Mouse (Mus musculus) kidney, postnatal 0 days (tissue): ENCODE data around the gene Pilra. TPM values are rescaled to one million over a fixed set of nuclear protein-coding genes. Genes with fewer than 3 reads are reported as not detected.
"Not testable (repeated sequence)": the region's sequence is repeated elsewhere in the genome, so short reads cannot be mapped to it uniquely, and the experiment has no call there.

ENCODE experiments used
- ATAC-seq: fragments of 200-750 bp; cut with Nextera tagmentation; replicated peaks from 2 replicates; pipeline ENCODE4 v1.8.0; 2017; ENCODE audit warnings: low read depth, moderate number of reproducible peaks, moderate TSS enrichment, moderate library complexity; ENCODE audit not compliant: low FRiP score
- DNase-seq: peaks from one replicate; pipeline ENCODE4 v3.0.0-alpha.2; 2016; ENCODE audit warnings: low spot score
- H3K27ac ChIP-seq: fragments of 300-500 bp; sonication (generic); 2 replicates; pipeline ENCODE4 v1.5.1; 2014; ENCODE audit warnings: mild to moderate bottlenecking
- H3K27me3 ChIP-seq: fragments of 300-500 bp; sonication (generic); 2 replicates; pipeline ENCODE4 v1.6.1; 2014; ENCODE audit warnings: low read length, mixed read lengths; ENCODE audit not compliant: insufficient read depth
- H3K36me3 ChIP-seq: fragments of 300-500 bp; sonication (generic); 2 replicates; pipeline ENCODE4 v1.6.1; 2014; ENCODE audit warnings: low read length, mixed read lengths; ENCODE audit not compliant: insufficient read depth
- H3K4me1 ChIP-seq: fragments of 300-500 bp; sonication (generic); replicated peaks from 2 replicates; pipeline ENCODE4 v1.6.1; 2014; ENCODE audit warnings: antibody characterized with exemption, low read length, mixed read lengths; ENCODE audit not compliant: insufficient read depth
- H3K4me2 ChIP-seq: fragments of 300-500 bp; sonication (generic); 2 replicates; pipeline ENCODE4 v1.6.1; 2014; ENCODE audit warnings: mild to moderate bottlenecking, low read length, moderate library complexity, mixed read lengths
- H3K4me3 ChIP-seq: fragments of 300-500 bp; sonication (generic); replicated peaks from 2 replicates; pipeline ENCODE4 v1.5.1; 2014; ENCODE audit warnings: low read depth, low read length
- H3K9ac ChIP-seq: fragments of 300-500 bp; sonication (generic); 2 replicates; pipeline ENCODE4 v1.6.1; 2014; ENCODE audit warnings: low read depth, low read length
- H3K9me3 ChIP-seq: fragments of 300-500 bp; sonication (generic); replicated peaks from 2 replicates; pipeline ENCODE4 v1.6.1; 2016; ENCODE audit warnings: low read length, inconsistent platforms, mixed read lengths
- CTCF ChIP-seq: IDR thresholded peaks from 2 replicates; pipeline ENCODE4 v1.5.1; 2016; ENCODE audit warnings: antibody characterized with exemption, low read depth, mild to moderate bottlenecking, moderate library complexity
- WGBS: fragments of 180-500 bp; shearing (Covaris S2); extraction: QIAGEN DNeasy Blood & Tissue Kit; methylation state at CpG from one replicate; pipeline ENCODE4 v1.1.7; 2014; 5-methylcytosine and 5-hydroxymethylcytosine counted together
- polyA plus RNA-seq: library from polyadenylated mRNA; unstranded; fragments of >200 nt; fragmentation: Nextera tagmentation; extraction: Ambion mirVana; gene quantifications from 2 replicates; pipeline ENCODE4 v1.2.1, GENCODE M21; 2015

Pilra gene
- 0.69 and 0.70 TPM in 2 replicates for polyA plus RNA-seq

DNA sequence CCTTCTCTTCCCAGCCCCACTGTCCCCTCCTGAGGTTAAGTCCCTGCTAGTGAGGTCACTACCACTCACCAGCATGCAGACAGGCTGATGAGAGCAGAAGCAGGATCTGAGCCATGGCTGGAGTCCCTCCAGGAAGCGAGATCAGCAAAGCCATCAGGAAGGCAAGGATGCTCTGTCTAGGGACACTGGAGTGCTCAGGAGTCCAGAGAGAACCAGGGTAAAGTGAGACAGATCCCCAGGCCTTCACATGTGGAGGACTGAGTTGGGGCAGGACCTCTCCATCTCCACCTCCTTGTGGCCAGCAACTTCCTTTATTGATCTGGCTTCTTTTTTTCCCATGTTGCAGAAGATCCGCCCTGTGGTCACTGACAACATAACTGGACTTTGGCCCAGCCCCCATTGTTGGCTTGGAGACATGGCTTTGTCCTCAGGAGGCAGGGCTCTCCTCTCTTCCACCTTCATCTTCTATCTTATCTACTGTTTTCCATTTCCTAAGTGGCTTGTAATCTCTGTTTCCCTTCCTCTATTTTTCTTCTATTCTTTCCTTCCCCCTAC, at the start of gene Pilra:
Gene Pilra, minus strand, starts transcription at position 316 of the 555 bp plus-strand sequence.
- ATAC-seq: not testable (repeated sequence)

DNA sequence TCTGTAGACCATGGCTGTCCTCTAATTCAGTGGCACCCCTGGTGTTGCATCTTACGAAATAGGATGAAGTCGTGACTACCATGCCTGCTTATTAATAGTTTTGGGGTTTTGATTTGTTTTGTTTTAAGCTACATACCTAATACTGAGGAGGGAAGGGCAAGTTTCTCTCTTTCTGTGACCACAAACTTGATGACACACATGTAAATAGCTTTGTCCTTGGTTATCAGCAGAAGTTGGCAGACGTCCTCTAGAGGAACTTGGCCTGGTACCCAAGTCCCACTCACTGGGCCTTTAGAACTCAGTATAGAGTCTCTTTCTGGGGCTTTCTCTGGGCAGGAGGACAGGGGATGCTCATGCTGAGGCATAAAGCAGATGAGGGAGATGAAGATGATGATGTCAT, 47.3 kb upstream of the Pilra start:
- H3K9ac ChIP-seq: no peak overlapping the region
- DNase-seq (no peak), ATAC-seq (no peak)
- H3K4me1 ChIP-seq: no peaks in the 10 kb centered on the region
- H3K36me3 ChIP-seq: no peaks in the 10 kb centered on the region
- no peak overlapping the region for H3K27ac ChIP-seq
- H3K27me3 ChIP-seq: no peaks in the 10 kb centered on the region
- H3K4me3 ChIP-seq: no peak overlapping the region
- H3K9me3 ChIP-seq: no peaks in the 10 kb centered on the region
- no peak for TF ChIP-seq CTCF
- WGBS: 82% methylated on average over 3 of the region's 3 CpGs
- H3K4me2 ChIP-seq: no peak overlapping the region

More for the DNA sequence above, at the start of gene Pilra:
- DNase-seq, H3K27ac ChIP-seq, H3K4me2 ChIP-seq, H3K9me3 ChIP-seq, H3K4me3 ChIP-seq, H3K36me3 ChIP-seq, H3K4me1 ChIP-seq, H3K9ac ChIP-seq, H3K27me3 ChIP-seq: not testable (repeated sequence)
- 69% methylated on average over 1 of the region's 2 CpGs for WGBS

DNA sequence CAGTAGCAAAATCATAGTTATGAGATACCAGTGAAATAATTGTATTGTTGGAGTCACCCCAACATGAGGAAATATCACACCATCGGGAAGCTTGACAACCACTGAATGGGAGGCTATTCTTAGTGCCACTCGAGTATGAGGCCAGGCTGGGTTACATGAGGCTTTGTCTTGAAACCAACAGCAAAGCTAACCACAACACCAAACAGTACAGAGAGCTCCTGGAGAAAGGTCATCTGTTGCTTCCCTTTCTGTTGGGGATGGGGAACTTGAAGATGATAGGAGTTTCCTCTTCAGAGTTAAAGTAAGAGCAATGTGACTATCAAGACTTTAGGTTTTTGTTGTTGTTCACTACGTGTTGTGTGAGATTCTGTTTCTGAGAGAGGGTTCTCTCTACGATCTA, 46.8 kb upstream of the Pilra start:
- no peak overlapping the region for H3K4me2 ChIP-seq
- TF ChIP-seq CTCF: no peak
- no peak overlapping the region for H3K27ac ChIP-seq
- H3K36me3 ChIP-seq: no peaks in the 10 kb centered on the region
- no peaks in the 10 kb centered on the region for H3K4me1 ChIP-seq
- WGBS: 83% methylated on average over 4 of the region's 4 CpGs
- DNase-seq (no peak), ATAC-seq (no peak)
- H3K27me3 ChIP-seq: no peaks in the 10 kb centered on the region
- no peak overlapping the region for H3K4me3 ChIP-seq
- H3K9me3 ChIP-seq: no peaks in the 10 kb centered on the region
- H3K9ac ChIP-seq: no peak overlapping the region

DNA sequence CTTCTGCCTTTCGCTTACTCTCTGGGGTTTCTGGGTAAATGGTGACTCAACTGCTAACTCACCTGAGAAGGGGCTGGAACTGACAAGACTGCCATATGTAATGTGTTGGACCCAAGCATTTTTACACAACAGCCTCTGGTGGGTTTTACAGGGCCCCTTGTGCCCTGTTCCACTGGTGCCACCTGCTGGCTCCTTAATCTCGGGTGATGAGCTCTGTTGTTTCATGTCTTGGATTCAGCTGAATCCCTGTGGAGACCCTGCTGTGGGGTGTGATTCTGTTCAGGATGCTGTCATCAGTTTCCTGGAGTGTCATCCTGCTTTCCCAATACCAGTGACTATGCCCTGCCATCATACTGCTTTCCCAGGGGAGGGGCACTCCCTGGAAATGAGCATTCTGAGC, 41.8 kb upstream of the Pilra start:
- peak; percentile 72 for TF ChIP-seq CTCF
- Histone ChIP-seq H3K4me2 (no peak overlapping the region), H3K36me3 (no peaks in the 10 kb centered on the region), H3K9ac (no peak overlapping the region), H3K27me3 (no peaks in the 10 kb centered on the region), H3K9me3 (no peaks in the 10 kb centered on the region), H3K4me1 (no peaks in the 10 kb centered on the region), H3K27ac (no peak overlapping the region), H3K4me3 (no peak overlapping the region)
- peak; percentile 37 for DNase-seq
- no peak for ATAC-seq
- WGBS: 49% methylated on average over 2 of the region's 2 CpGs

DNA sequence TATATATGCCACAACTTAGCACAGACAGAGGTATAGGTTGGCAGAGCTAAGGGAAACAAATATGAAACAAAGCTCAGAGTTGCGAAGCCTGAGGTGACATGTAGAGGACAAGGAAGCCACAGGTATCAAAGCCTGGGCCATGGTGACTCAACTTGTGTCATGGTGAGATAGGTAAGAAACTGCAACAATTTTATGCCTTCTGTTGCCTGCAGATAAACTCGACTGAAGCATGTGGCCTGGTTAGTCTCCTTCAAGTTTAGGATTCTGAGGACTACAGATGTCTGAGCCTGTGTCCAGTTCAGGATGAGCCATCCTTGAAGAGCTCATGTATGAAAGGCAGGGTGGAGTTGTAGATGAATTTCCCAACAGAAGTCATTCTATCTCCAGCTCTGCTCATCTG, 39.0 kb upstream of the Pilra start:
- Histone ChIP-seq H3K27me3 (no peaks in the 10 kb centered on the region), H3K9ac (no peak overlapping the region), H3K36me3 (no peaks in the 10 kb centered on the region), H3K4me1 (no peaks in the 10 kb centered on the region), H3K4me3 (no peak overlapping the region), H3K9me3 (no peaks in the 10 kb centered on the region), H3K4me2 (no peak overlapping the region), H3K27ac (no peak overlapping the region)
- WGBS: 87% methylated on average over 2 of the region's 2 CpGs
- DNase-seq (no peak), ATAC-seq (no peak)
- no peak for TF ChIP-seq CTCF

DNA sequence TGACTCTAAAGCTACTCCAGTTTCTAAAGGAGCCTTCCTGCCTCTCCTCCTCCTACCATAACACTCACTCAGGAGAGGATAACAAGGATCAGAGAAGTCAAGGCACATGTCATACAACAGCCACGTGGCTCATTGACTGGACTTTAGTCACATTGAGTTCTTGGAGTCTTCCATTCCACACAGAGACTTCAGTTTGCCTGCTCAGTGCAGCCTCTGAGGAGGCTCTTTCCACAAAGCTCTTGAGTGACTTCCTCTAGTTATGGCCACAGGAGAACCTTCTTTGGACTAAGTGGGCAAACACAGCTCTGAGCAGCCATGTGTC, 36.3 kb upstream of the Pilra start:
- not testable (repeated sequence) for H3K4me1 ChIP-seq, H3K4me3 ChIP-seq, H3K9ac ChIP-seq, H3K9me3 ChIP-seq, H3K27me3 ChIP-seq, ATAC-seq, H3K27ac ChIP-seq, H3K4me2 ChIP-seq, DNase-seq, H3K36me3 ChIP-seq
- 28% methylated on average over 1 of the region's 1 CpGs for WGBS

DNA sequence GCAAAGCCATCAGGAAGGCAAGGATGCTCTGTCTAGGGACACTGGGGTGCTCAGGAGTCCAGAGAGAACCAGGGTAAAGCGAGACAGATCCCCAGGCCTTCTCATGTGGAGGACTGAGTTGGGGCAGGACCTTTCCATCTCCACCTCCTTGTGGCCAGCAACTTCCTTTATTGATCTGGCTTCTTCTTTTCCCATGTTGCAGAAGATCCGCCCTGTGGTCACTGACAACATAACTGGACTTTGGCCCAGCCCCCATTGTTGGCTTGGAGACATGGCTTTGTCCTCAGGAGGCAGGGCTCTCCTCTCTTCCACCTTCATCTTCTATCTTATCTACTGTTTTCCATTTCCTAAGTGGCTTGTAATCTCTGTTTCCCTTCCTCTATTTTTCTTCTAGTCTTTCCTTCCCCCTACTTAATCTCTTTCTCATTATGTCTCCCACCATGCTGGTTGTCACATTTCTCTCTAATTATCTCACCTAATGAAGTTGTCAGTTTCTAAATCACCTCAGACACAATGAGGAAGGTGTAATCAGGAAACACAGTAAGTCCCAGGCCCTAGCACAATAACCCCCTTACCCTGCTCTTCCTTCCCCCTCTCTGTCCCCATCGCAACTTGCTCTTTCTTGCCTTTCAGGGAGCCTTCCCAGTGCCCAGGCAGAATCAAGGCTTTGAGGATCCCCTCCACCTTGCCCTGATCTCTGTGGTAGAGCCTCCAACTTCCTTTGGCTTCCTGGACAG, 35.7 kb upstream of the Pilra start, which contains the start of gene Pilrb2:
Gene Pilrb2, minus strand, starts transcription at position 172 of the 737 bp plus-strand sequence.
- WGBS: 86% methylated on average over 2 of the region's 3 CpGs
- H3K27ac ChIP-seq, H3K27me3 ChIP-seq, H3K4me1 ChIP-seq, ATAC-seq, H3K9ac ChIP-seq, DNase-seq, H3K4me2 ChIP-seq, H3K9me3 ChIP-seq, H3K36me3 ChIP-seq, H3K4me3 ChIP-seq: not testable (repeated sequence)

DNA sequence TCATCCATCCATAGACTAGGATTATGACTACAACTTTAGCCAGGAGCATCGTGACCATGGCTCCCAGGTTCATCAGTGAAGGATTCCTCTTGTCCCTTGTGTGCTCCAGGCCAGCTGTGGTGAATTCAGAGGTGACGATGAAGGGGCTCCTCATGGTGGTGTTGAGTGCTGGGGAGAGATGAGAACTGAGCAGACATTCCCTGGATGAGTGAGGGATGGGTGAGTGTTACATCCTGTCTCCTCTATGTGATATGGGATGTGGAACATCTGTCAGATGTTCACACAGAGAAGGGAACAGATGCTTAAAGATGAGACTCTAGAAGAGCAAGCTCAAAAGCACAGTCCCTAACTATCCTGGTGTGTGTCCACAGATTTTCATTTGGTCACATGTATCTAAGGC, 32.5 kb upstream of the Pilra start:
- H3K27me3 ChIP-seq, H3K27ac ChIP-seq, H3K9ac ChIP-seq, H3K4me1 ChIP-seq, DNase-seq, H3K4me3 ChIP-seq, H3K36me3 ChIP-seq, H3K4me2 ChIP-seq, H3K9me3 ChIP-seq, ATAC-seq: not testable (repeated sequence)
- WGBS: 87% methylated on average over 2 of the region's 2 CpGs

DNA sequence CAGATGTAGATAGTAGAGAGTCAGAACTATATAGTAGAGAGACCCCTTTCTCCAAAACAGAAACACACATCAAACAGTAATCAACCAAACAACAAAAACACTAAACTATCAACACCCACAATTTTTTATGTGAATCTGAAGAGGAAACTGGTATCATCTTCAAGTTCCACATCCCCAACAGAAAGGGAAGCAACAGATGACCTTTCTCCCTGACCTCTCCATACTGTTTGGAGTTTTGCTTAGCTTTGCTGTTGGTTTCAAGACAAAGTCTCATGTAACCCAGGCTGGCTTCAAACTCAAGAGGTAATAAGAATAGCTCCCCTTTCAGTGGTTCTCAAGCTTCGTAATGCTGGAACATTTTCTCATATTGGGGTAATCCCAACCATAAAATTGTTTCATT, 27.9 kb upstream of the Pilra start:
- not testable (repeated sequence) for H3K27me3 ChIP-seq, H3K9ac ChIP-seq, H3K4me1 ChIP-seq, H3K27ac ChIP-seq, H3K36me3 ChIP-seq, DNase-seq, H3K9me3 ChIP-seq, H3K4me2 ChIP-seq, ATAC-seq, H3K4me3 ChIP-seq
- WGBS: 86% methylated on average over 1 of the region's 1 CpGs
